Mouse (Mus musculus) spleen, adult 2 months (tissue): ENCODE data around the gene Rbpj. TPM values are rescaled to one million over a fixed set of nuclear protein-coding genes. Genes with fewer than 3 reads are reported as not detected.

Experiments
- DNase-seq, 2 experiments: peaks; one replicate each; pipeline versions ENCODE4 v3.0.0 to v3.0.0-alpha.2; 2012 to 2021; ENCODE audit warnings: low spot score in 2 of 2, low read depth in 1 of 2
- H3K27ac ChIP-seq: fragments of 200-500 bp; 2 replicates; pipeline ENCODE4 v1.5.1; 2012; ENCODE audit warnings: low read length, inconsistent platforms; ENCODE audit not compliant: insufficient read depth
- H3K27me3 ChIP-seq: fragments of 200-500 bp; 2 replicates; pipeline ENCODE4 v1.6.1; 2012; ENCODE audit warnings: mild to moderate bottlenecking, moderate library complexity, low read length, inconsistent platforms; ENCODE audit not compliant: control insufficient read depth, insufficient read depth
- H3K36me3 ChIP-seq: fragments of 200-500 bp; 2 replicates; pipeline ENCODE4 v1.6.1; 2012; ENCODE audit warnings: mild to moderate bottlenecking, low read length, inconsistent platforms; ENCODE audit not compliant: control insufficient read depth, insufficient read depth
- H3K4me1 ChIP-seq: fragments of 200-500 bp; 2 replicates; pipeline ENCODE4 v1.6.1; 2011; ENCODE audit warnings: inconsistent platforms; ENCODE audit not compliant: control insufficient read depth, insufficient read depth, insufficient read length
- H3K4me3 ChIP-seq: fragments of 200-500 bp; 2 replicates; pipeline ENCODE4 v1.5.1; 2011; ENCODE audit warnings: mild to moderate bottlenecking, inconsistent platforms; ENCODE audit not compliant: insufficient read depth, insufficient read length; ENCODE audit errors: extremely low read depth
- CTCF ChIP-seq: fragments of 200-500 bp; IDR thresholded peaks from 2 replicates; pipeline ENCODE4 v1.5.1; 2011; ENCODE audit warnings: mild to moderate bottlenecking, inconsistent platforms; ENCODE audit not compliant: insufficient read depth, insufficient read length, insufficient replicate concordance; ENCODE audit errors: extremely low read depth
- POLR2A ChIP-seq: fragments of 200-500 bp; IDR thresholded peaks from 2 replicates; pipeline ENCODE4 v1.6.1; 2011; ENCODE audit warnings: low read depth, low read length, inconsistent platforms
- WGBS: fragments of 180-500 bp; shearing (Covaris S2); methylation state at CpG from one replicate; pipeline ENCODE4 v1.1.7; 2018; 5-methylcytosine and 5-hydroxymethylcytosine counted together
- polyA plus RNA-seq: library from polyadenylated mRNA; depleted of rRNA; stranded (reverse); fragments of >200 nt; gene quantifications from 2 replicates; pipeline ENCODE4 v1.2.3, GENCODE M21; 2012

The Rbpj gene
- polyA plus RNA-seq, 1 experiment = 8.2 TPM

GRCm38 (mm10) chr5:53574883-53575442, 109.0 kb downstream of the Rbpj start:
- TF ChIP-seq POLR2A (no peak), CTCF (no peak)
- DNase-seq = no peak
- Histone ChIP-seq H3K4me3 (no peak overlapping the region), H3K27ac (no peak overlapping the region), H3K36me3 (no peaks in the 10 kb centered on the region), H3K4me1 (peaks cover 3% of the 10 kb centered on the region; the same call in 1 of the 2 replicates), H3K27me3 (no peaks in the 10 kb centered on the region)
- WGBS = 89% methylated on average over 3 of the region's 3 CpGs

- DNase-seq = no peak
- WGBS = 90% methylated on average over 10 of the region's 10 CpGs
- no peak overlapping the region for H3K27ac ChIP-seq
- no peak overlapping the region for H3K4me3 ChIP-seq
- TF ChIP-seq POLR2A = no peak
- no peak for TF ChIP-seq CTCF
- H3K27me3 ChIP-seq = no peaks in the 10 kb centered on the region
- H3K4me1 ChIP-seq = peaks cover 3% of the 10 kb centered on the region; the same call in 1 of the 2 replicates
- H3K36me3 ChIP-seq = no peaks in the 10 kb centered on the region
Observed at GRCm38 (mm10) chr5:53577272-53577889, 111.4 kb downstream of the Rbpj start.

GRCm38 (mm10) chr5:53584069-53584767, 118.3 kb downstream of the Rbpj start:
- no peak for DNase-seq
- no peaks in the 10 kb centered on the region for H3K27me3 ChIP-seq
- H3K36me3 ChIP-seq = no peaks in the 10 kb centered on the region
- peaks cover 6% of the 10 kb centered on the region for H3K4me1 ChIP-seq
- 64% methylated on average over 9 of the region's 9 CpGs for WGBS
- H3K4me3 ChIP-seq = no peak overlapping the region
- H3K27ac ChIP-seq = no peak overlapping the region
- TF ChIP-seq POLR2A (no peak), CTCF (no peak)

DNA sequence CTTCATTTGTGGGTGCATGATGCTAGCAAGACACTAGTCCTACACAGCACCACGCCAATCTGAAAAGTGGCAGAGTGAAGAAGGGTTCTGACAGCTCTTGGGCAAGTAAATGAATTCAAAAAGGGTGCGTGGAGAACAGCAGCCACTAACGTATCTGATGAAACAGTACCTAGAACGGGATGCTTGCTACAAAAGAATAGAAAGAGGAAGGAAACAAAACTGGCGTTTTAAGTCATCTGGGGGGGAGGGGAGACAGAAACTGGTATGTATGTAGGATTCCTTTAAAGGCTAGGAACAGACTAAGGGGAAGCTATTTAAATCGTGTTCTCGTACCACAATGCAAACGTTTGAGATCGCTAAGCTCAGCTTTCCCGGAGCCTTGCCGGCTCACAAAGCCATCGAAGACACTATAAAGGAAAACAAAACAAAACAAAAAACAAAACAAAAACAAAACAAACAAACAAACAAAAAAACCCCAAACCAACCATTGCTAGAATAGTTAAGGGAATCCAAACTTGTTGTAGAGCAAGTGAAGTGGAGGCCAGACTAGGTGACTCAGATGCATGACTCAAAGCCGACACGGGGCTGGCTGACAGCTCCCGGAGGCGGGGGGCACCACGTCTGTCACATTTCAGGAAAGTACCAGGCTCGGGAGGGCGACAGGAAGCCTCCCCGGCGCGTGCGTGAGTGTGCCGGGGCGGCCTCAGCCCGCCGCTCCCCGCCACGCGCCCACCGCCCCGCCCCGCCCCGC, 122.6 kb downstream of the Rbpj start:
- peak in 1 of 2 experiments; percentile 55 for DNase-seq

GRCm38 (mm10) chr5:53589172-53589960, 123.4 kb downstream of the Rbpj start:
- TF ChIP-seq POLR2A (no peak), CTCF (0 out of 2 replicates have a peak, but pooled peaks have one; percentile 19)
- Histone ChIP-seq H3K4me1 (peaks cover 11% of the 10 kb centered on the region), H3K4me3 (peak overlapping the region; percentile 92), H3K27me3 (0 out of 2 replicates have a peak, but pooled peaks cover 2% of the 10 kb centered on the region), H3K36me3 (no peaks in the 10 kb centered on the region), H3K27ac (peak overlapping the region; percentile 86)
- peak; percentile 86 to 88 for DNase-seq
- WGBS = under 1% methylated on average over 67 of the region's 72 CpGs

More for the DNA sequence above, 122.6 kb downstream of the Rbpj start:
- Histone ChIP-seq H3K27ac (peak overlapping the region; percentile 86), H3K36me3 (no peaks in the 10 kb centered on the region), H3K4me1 (peaks cover 12% of the 10 kb centered on the region), H3K27me3 (0 out of 2 replicates have a peak, but pooled peaks cover 2% of the 10 kb centered on the region), H3K4me3 (peak overlapping the region; percentile 92)
- under 1% methylated on average over 34 of the region's 34 CpGs for WGBS
- no peak for TF ChIP-seq POLR2A
- TF ChIP-seq CTCF = no peak

GRCm38 (mm10) chr5:53590179-53590765, 124.3 kb downstream of the Rbpj start:
- H3K4me1 ChIP-seq = peaks cover 11% of the 10 kb centered on the region
- WGBS = under 1% methylated on average over 56 of the region's 59 CpGs
- peak; percentile 78 to 88 for DNase-seq

More at GRCm38 (mm10) chr5:53590179-53590765, 124.3 kb downstream of the Rbpj start:
- peak overlapping the region; percentile 92 for H3K4me3 ChIP-seq
- H3K27me3 ChIP-seq = 0 out of 2 replicates have a peak, but pooled peaks cover 2% of the 10 kb centered on the region
- peak; percentile 23 for TF ChIP-seq POLR2A
- no peak for TF ChIP-seq CTCF
- no peaks in the 10 kb centered on the region for H3K36me3 ChIP-seq
- H3K27ac ChIP-seq = peak overlapping the region; percentile 84
